ENCODE assay signal across 8 mouse cellular contexts in genomic region chr2:140500951-140501350, GRCm38 (mm10).
DNase-seq lines count a peak whose midpoint lies in the region; ATAC-seq and TF ChIP-seq lines count a peak whose summit lies in the region.

No protein-coding gene starts in this region.

- WGBS in kidney, embryonic 15.5 days, result 37% methylated on average over 5 of the region's 5 CpGs
- WGBS in limb, embryonic 10.5 days, result 33% methylated on average over 5 of the region's 5 CpGs
- 21% methylated on average over 5 of the region's 5 CpGs for WGBS in midbrain, postnatal 0 days

- peak; percentile 83 for TF ChIP-seq CTCF in midbrain, postnatal 0 days (IDR thresholded peaks at IDR 0.05)

- no peaks in the 10 kb centered on the region for H3K36me3 ChIP-seq in kidney, embryonic 15.5 days
- no peaks in the 10 kb centered on the region for H3K36me3 ChIP-seq in limb, embryonic 10.5 days
- no peaks in the 10 kb centered on the region for H3K36me3 ChIP-seq in midbrain, postnatal 0 days (ENCODE audit: insufficient read depth, low read length)

- no peaks in the 10 kb centered on the region for H3K27me3 ChIP-seq in kidney, embryonic 15.5 days
- no peaks in the 10 kb centered on the region for H3K27me3 ChIP-seq in limb, embryonic 10.5 days (ENCODE audit: low read depth, poor library complexity, severe bottlenecking)
- H3K27me3 ChIP-seq in midbrain, postnatal 0 days (ENCODE audit: insufficient read depth, low read length), result no peaks in the 10 kb centered on the region

- H3K4me1 ChIP-seq in kidney, embryonic 15.5 days, result no peaks in the 10 kb centered on the region
- H3K4me1 ChIP-seq in limb, embryonic 10.5 days, result no peaks in the 10 kb centered on the region
- H3K4me1 ChIP-seq in midbrain, postnatal 0 days (ENCODE audit: insufficient read depth, low read length), result no peaks in the 10 kb centered on the region

- 0 out of 2 replicates have a peak, but pooled peaks have one; percentile 54 for ATAC-seq in kidney, embryonic 15.5 days (replicated peaks; ENCODE audit: low FRiP score)
- ATAC-seq in midbrain, postnatal 0 days (ENCODE audit: low FRiP score), result peak; percentile 69; the same call in 1 of the 2 replicates

- no peaks in the 10 kb centered on the region for H3K9me3 ChIP-seq in kidney, embryonic 15.5 days (replicated peaks)
- H3K9me3 ChIP-seq in limb, embryonic 10.5 days (replicated peaks), result no peaks in the 10 kb centered on the region
- H3K9me3 ChIP-seq in midbrain, postnatal 0 days (ENCODE audit: low read length), result no peaks in the 10 kb centered on the region

- no peak overlapping the region for H3K9ac ChIP-seq in kidney, embryonic 15.5 days
- H3K9ac ChIP-seq in midbrain, postnatal 0 days (replicated peaks; ENCODE audit: low read length, poor library complexity, severe bottlenecking), result no peak overlapping the region

- no peak overlapping the region for H3K4me2 ChIP-seq in kidney, embryonic 15.5 days
- no peak overlapping the region for H3K4me2 ChIP-seq in midbrain, postnatal 0 days (ENCODE audit: low read depth, low read length, poor library complexity, severe bottlenecking)

- DNase-seq in NIH3T3 (ENCODE audit: low read depth), result peak; percentile 31
- peak; percentile 64 for DNase-seq in cerebellum, adult 11-12 months
- DNase-seq in forelimb bud, embryonic 11.5 days (ENCODE audit: low read depth, low spot score), result peak; percentile 53
- peak; percentile 60 for DNase-seq in limb, embryonic 10.5 days (ENCODE audit: low spot score)
- peak; percentile 81 for DNase-seq in midbrain, postnatal 0 days (ENCODE audit: low spot score)
- peak; percentile 10 for DNase-seq in urinary bladder, postnatal 10 days (ENCODE audit: low spot score)
- no peak for DNase-seq in thymus, postnatal 0 days (ENCODE audit: low spot score)

- H3K4me3 ChIP-seq in kidney, embryonic 15.5 days (replicated peaks), result no peak overlapping the region
- H3K4me3 ChIP-seq in limb, embryonic 10.5 days, result no peak overlapping the region
- H3K4me3 ChIP-seq in midbrain, postnatal 0 days (ENCODE audit: low read depth, low read length), result no peak overlapping the region

- no peak overlapping the region for H3K27ac ChIP-seq in kidney, embryonic 15.5 days
- H3K27ac ChIP-seq in limb, embryonic 10.5 days, result no peak overlapping the region
- H3K27ac ChIP-seq in midbrain, postnatal 0 days (ENCODE audit: low read depth, low read length), result no peak overlapping the region
